Mouse (Mus musculus) midbrain, postnatal 0 days (tissue): ENCODE data around the gene Arhgef3. TPM values are rescaled to one million over a fixed set of nuclear protein-coding genes. Genes with fewer than 3 reads are reported as not detected.

ENCODE experiments used
- ATAC-seq: fragments of 200-750 bp; cut with Nextera tagmentation; 2 replicates; pipeline ENCODE4 v1.8.0; 2017; ENCODE audit warnings: moderate number of reproducible peaks, mild to moderate bottlenecking, moderate TSS enrichment, moderate library complexity; ENCODE audit not compliant: low FRiP score
- DNase-seq: peaks from one replicate; pipeline ENCODE4 v3.0.0-alpha.2; 2015; ENCODE audit warnings: low spot score
- H3K27ac ChIP-seq: fragments of 300-500 bp; sonication (generic); 2 replicates; pipeline ENCODE4 v1.5.1; 2014; ENCODE audit warnings: low read depth, mild to moderate bottlenecking, low read length, mixed read lengths
- H3K27me3 ChIP-seq: fragments of 300-500 bp; sonication (generic); 2 replicates; pipeline ENCODE4 v1.6.1; 2014; ENCODE audit warnings: low read length, control low read depth, mixed read lengths; ENCODE audit not compliant: insufficient read depth
- H3K36me3 ChIP-seq: fragments of 300-500 bp; sonication (generic); 2 replicates; pipeline ENCODE4 v1.6.1; 2014; ENCODE audit warnings: low read length, control low read depth, mixed read lengths; ENCODE audit not compliant: insufficient read depth
- H3K4me1 ChIP-seq: fragments of 300-500 bp; sonication (generic); 2 replicates; pipeline ENCODE4 v1.6.1; 2014; ENCODE audit warnings: mild to moderate bottlenecking, control low read depth, antibody characterized with exemption, low read length, mixed read lengths; ENCODE audit not compliant: insufficient read depth
- H3K4me2 ChIP-seq: fragments of 300-500 bp; sonication (generic); 2 replicates; pipeline ENCODE4 v1.6.1; 2014; ENCODE audit warnings: low read depth, mild to moderate bottlenecking, low read length, mixed read lengths; ENCODE audit not compliant: poor library complexity, severe bottlenecking
- H3K4me3 ChIP-seq: fragments of 300-500 bp; sonication (generic); 2 replicates; pipeline ENCODE4 v1.5.1; 2014; ENCODE audit warnings: low read depth, mild to moderate bottlenecking, low read length, moderate library complexity
- H3K9ac ChIP-seq: fragments of 300-500 bp; sonication (generic); replicated peaks from 2 replicates; pipeline ENCODE4 v1.6.1; 2014; ENCODE audit warnings: mild to moderate bottlenecking, low read length, moderate library complexity, mixed read lengths; ENCODE audit not compliant: poor library complexity, severe bottlenecking
- H3K9me3 ChIP-seq: fragments of 300-500 bp; sonication (generic); 2 replicates; pipeline ENCODE4 v1.6.1; 2016; ENCODE audit warnings: low read length, control low read depth
- CTCF ChIP-seq: IDR thresholded peaks from 2 replicates; pipeline ENCODE4 v1.5.1; 2016; ENCODE audit warnings: antibody characterized with exemption, mild to moderate bottlenecking
- WGBS: fragments of 180-500 bp; shearing (Covaris S2); extraction: QIAGEN DNeasy Blood & Tissue Kit; methylation state at CpG from one replicate; pipeline ENCODE4 v1.1.7; 2014; 5-methylcytosine and 5-hydroxymethylcytosine counted together
- polyA plus RNA-seq: library from polyadenylated mRNA; unstranded; fragments of >200 nt; fragmentation: Nextera tagmentation; extraction: Ambion mirVana; gene quantifications from 2 replicates; pipeline ENCODE4 v1.2.1, GENCODE M21; 2015
- total RNA-seq: library from RNA; depleted of rRNA; stranded (reverse); fragments of >200 nt; gene quantifications from 2 replicates; pipeline ENCODE4 v1.2.3, GENCODE M21; 2014

Gene Arhgef3
- total and polyA plus RNA-seq, 2 experiments from 2014 or later, result 13.3 to 17.0 TPM

DNA sequence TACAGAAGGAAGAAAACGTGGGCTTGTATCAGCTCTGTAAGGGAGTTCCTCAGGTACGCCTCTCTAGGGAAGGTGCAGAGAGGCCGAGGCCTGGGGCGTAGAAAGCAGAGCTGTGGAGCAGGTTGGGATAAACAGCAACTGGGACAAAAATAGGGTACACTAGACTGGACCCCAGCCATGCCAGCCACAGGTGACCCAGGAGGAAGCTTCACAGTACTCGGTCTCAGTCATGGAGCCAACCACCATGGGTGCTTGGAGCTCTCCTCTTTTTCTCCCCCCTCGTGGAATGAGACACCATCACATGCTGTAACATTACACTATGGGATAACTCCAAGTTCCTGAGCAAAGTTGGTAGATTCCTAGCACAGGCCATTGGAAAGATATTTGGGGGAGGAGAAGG lies 201.0 kb downstream of the Arhgef3 start:
- Histone ChIP-seq H3K9ac (no peak overlapping the region), H3K4me3 (no peak overlapping the region), H3K4me2 (no peak overlapping the region), H3K9me3 (no peaks in the 10 kb centered on the region), H3K27me3 (no peaks in the 10 kb centered on the region), H3K36me3 (no peaks in the 10 kb centered on the region), H3K4me1 (no peaks in the 10 kb centered on the region), H3K27ac (no peak overlapping the region)
- TF ChIP-seq CTCF, result no peak
- ATAC-seq (no peak), DNase-seq (no peak)
- WGBS, result 85% methylated on average over 6 of the region's 6 CpGs

DNA sequence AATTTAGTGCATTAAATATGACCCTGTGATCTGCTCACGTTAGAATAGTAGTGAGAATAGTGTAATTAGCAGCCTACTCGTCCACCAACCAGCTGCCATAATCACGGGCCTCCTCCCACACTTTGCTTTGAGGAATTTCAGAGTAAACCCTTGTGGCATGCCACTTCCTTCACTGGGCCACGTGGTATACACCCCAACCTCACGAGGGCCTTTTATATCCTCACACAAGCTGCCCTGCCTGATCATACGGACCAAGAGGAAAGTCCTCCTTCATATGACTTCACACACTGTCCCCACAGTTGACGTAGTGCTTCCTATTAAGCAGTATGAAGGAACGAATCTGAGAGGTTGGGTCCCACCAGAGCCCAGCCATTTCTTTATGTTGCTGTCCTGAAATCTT lies 202.4 kb downstream of the Arhgef3 start:
- no peak for TF ChIP-seq CTCF
- no peak overlapping the region for H3K4me2 ChIP-seq
- H3K27me3 ChIP-seq, result no peaks in the 10 kb centered on the region
- WGBS, result 81% methylated on average over 8 of the region's 8 CpGs
- H3K4me3 ChIP-seq, result no peak overlapping the region
- H3K36me3 ChIP-seq, result no peaks in the 10 kb centered on the region
- DNase-seq (no peak), ATAC-seq (no peak)
- no peak overlapping the region for H3K27ac ChIP-seq
- no peak overlapping the region for H3K9ac ChIP-seq
- H3K4me1 ChIP-seq, result no peaks in the 10 kb centered on the region
- no peaks in the 10 kb centered on the region for H3K9me3 ChIP-seq

DNA sequence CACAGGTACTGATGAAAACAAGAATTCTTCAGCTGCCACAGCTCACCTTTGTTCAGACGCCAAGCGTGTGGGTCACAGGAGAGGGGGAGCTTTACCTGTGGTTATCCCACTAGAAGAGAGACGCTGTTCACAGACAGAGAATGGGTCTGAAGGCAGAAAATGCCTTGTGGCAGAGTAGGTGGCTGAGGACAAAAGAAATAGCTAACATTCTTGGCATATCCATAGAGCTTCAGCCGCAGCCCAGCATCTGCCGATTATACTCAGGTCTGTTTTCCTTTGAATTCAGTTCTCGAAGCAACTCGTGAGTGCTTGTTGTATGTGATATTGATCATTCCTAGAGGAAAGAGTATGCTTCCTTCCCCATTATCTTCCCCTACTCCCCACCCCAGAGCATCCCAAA lies 204.7 kb downstream of the Arhgef3 start:
- ATAC-seq (no peak), DNase-seq (no peak)
- no peak for TF ChIP-seq CTCF
- H3K36me3 ChIP-seq, result no peaks in the 10 kb centered on the region
- H3K4me3 ChIP-seq, result no peak overlapping the region
- no peaks in the 10 kb centered on the region for H3K4me1 ChIP-seq
- H3K9me3 ChIP-seq, result no peaks in the 10 kb centered on the region
- no peak overlapping the region for H3K4me2 ChIP-seq
- 56% methylated on average over 7 of the region's 7 CpGs for WGBS
- H3K9ac ChIP-seq, result no peak overlapping the region
- H3K27ac ChIP-seq, result no peak overlapping the region
- no peaks in the 10 kb centered on the region for H3K27me3 ChIP-seq

GRCm38 (mm10) chr14:27322041-27322440 lies 207.3 kb downstream of the Arhgef3 start:
- Histone ChIP-seq H3K9ac (no peak overlapping the region), H3K27me3 (no peaks in the 10 kb centered on the region), H3K4me2 (no peak overlapping the region), H3K36me3 (no peaks in the 10 kb centered on the region), H3K4me3 (no peak overlapping the region), H3K27ac (no peak overlapping the region), H3K9me3 (no peaks in the 10 kb centered on the region), H3K4me1 (no peaks in the 10 kb centered on the region)
- ATAC-seq, result no peak
- no peak for TF ChIP-seq CTCF
- no peak for DNase-seq
- 87% methylated on average over 4 of the region's 4 CpGs for WGBS

DNA sequence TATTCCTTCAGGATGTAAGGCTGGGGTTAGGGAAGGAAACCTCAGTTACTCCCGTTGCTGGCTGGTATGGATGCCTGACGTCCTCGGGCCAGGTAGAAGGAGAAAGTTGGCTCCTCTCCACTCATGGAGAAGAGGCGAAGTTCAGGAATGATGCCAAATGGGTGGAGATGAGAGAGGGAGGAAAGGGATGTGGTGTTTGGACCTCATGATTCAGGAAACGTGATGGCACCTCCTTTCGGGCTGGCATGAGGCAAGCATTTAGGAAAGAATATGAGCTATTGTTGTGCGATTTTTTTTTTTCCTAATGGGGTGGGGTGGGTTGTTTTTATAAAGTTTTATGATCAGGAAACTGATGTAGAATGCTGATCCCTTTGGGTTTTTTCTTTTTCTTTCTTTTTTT lies 210.0 kb downstream of the Arhgef3 start:
- H3K4me1 ChIP-seq, result no peaks in the 10 kb centered on the region
- ATAC-seq (no peak), DNase-seq (no peak)
- H3K27ac ChIP-seq, result no peak overlapping the region
- no peak for TF ChIP-seq CTCF
- H3K9ac ChIP-seq, result no peak overlapping the region
- WGBS, result 87% methylated on average over 7 of the region's 7 CpGs
- H3K27me3 ChIP-seq, result no peaks in the 10 kb centered on the region
- H3K9me3 ChIP-seq, result no peaks in the 10 kb centered on the region
- H3K4me3 ChIP-seq, result no peak overlapping the region
- H3K4me2 ChIP-seq, result no peak overlapping the region
- no peaks in the 10 kb centered on the region for H3K36me3 ChIP-seq

GRCm38 (mm10) chr14:27325537-27325936 lies 210.8 kb downstream of the Arhgef3 start:
- Histone ChIP-seq H3K4me2 (no peak overlapping the region), H3K9ac (no peak overlapping the region), H3K4me3 (no peak overlapping the region), H3K36me3 (no peaks in the 10 kb centered on the region), H3K27ac (no peak overlapping the region), H3K9me3 (no peaks in the 10 kb centered on the region), H3K27me3 (no peaks in the 10 kb centered on the region), H3K4me1 (no peaks in the 10 kb centered on the region)
- TF ChIP-seq CTCF, result no peak
- no peak for ATAC-seq
- WGBS, result 74% methylated on average over 6 of the region's 6 CpGs
- DNase-seq, result no peak
